Mouse (Mus musculus) bone marrow, adult 2 months (tissue): ENCODE measurements around the gene Ubl3. TPM values are rescaled to one million over a fixed set of nuclear protein-coding genes. Genes with fewer than 3 reads are reported as not detected.

Experiments
- H3K27ac ChIP-seq: fragments of 200-500 bp; 2 replicates; pipeline ENCODE4 v1.5.1; 2012; ENCODE audit warnings: low read depth, mild to moderate bottlenecking, control low read depth, inconsistent platforms, low read length; ENCODE audit not compliant: control insufficient read depth, poor library complexity, insufficient read depth
- H3K4me1 ChIP-seq: fragments of 200-500 bp; 2 replicates; pipeline ENCODE4 v1.6.1; 2011; ENCODE audit warnings: low read length; ENCODE audit not compliant: control insufficient read depth, insufficient read depth
- H3K4me3 ChIP-seq: fragments of 200-500 bp; replicated peaks from 2 replicates; pipeline ENCODE3; 2011; ENCODE audit warnings: mild to moderate bottlenecking, low read depth, low read length, control low read depth; ENCODE audit not compliant: control insufficient read depth
- CTCF ChIP-seq: fragments of 200-500 bp; IDR thresholded peaks from 2 replicates; pipeline ENCODE4 v1.5.1; 2011; ENCODE audit warnings: low read length, control low read depth; ENCODE audit not compliant: control insufficient read depth, insufficient read depth
- POLR2A ChIP-seq: fragments of 200-500 bp; IDR thresholded peaks from 2 replicates; pipeline ENCODE4 v1.6.1; 2011; ENCODE audit warnings: low read depth, mild to moderate bottlenecking, control low read depth, low read length, borderline replicate concordance; ENCODE audit not compliant: control insufficient read depth
- WGBS: fragments of 180-500 bp; shearing (Covaris S2); methylation state at CpG from one replicate; pipeline ENCODE4 v1.1.7; 2018; 5-methylcytosine and 5-hydroxymethylcytosine counted together
- polyA plus RNA-seq: library from polyadenylated mRNA; stranded (reverse); fragments of >200 nt; gene quantifications from 2 replicates; pipeline ENCODE4 v1.2.4, GENCODE M21; 2011; ENCODE audit warnings: low replicate concordance; ENCODE audit not compliant: missing spikeins, insufficient read depth, insufficient read length

Ubl3 gene
- polyA plus RNA-seq, 1 experiment: 31.1 TPM

GRCm38 (mm10) chr5:148570571-148571304 is 18.1 kb upstream of the Ubl3 start:
- H3K4me1 ChIP-seq: peaks cover 2% of the 10 kb centered on the region; the same call in 1 of the 2 replicates
- no peak overlapping the region for H3K27ac ChIP-seq
- WGBS: 83% methylated on average over 14 of the region's 14 CpGs
- H3K4me3 ChIP-seq: no peak overlapping the region
- no peak for TF ChIP-seq CTCF

DNA sequence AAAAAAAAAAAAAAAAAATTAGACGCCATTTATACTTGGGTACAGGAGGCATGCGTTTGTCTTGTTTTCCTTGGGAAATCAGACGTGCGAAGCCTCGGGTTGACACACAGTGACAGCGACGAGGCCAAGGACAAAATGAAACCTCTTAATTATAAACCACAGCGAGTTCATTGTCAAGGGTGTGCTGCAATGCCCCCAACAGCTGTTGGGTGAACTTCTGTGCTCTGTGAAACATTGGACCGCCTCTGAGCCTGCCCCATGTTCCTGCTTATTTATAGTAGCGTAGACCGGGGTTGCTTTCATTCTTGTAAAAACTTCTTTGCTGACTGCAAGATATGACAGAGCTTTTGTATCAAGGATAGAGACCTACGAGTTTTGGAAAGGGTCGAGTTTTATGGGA is 16.9 kb upstream of the Ubl3 start:
- whole genome bisulfite sequencing: 66% methylated on average over 13 of the region's 13 CpGs

GRCm38 (mm10) chr5:148565636-148566035 is 13.0 kb upstream of the Ubl3 start:
- TF ChIP-seq POLR2A: no peak
- TF ChIP-seq CTCF: no peak
- no peak overlapping the region for H3K4me3 ChIP-seq
- H3K27ac ChIP-seq: no peak overlapping the region
- WGBS: 73% methylated on average over 6 of the region's 6 CpGs
- H3K4me1 ChIP-seq: no peaks in the 10 kb centered on the region; the same call in 1 of the 2 replicates

More for the DNA sequence above, 16.9 kb upstream of the Ubl3 start:
- Histone ChIP-seq H3K4me3 (no peak overlapping the region), H3K4me1 (peaks cover 2% of the 10 kb centered on the region; the same call in 1 of the 2 replicates), H3K27ac (no peak overlapping the region)
- no peak for TF ChIP-seq CTCF

- H3K4me1 ChIP-seq: no peaks in the 10 kb centered on the region; the same call in 1 of the 2 replicates
- WGBS: 45% methylated on average over 3 of the region's 3 CpGs
- H3K4me3 ChIP-seq: no peak overlapping the region
- H3K27ac ChIP-seq: no peak overlapping the region
- TF ChIP-seq CTCF (no peak), POLR2A (no peak)
These were observed 11.5 kb upstream of the Ubl3 start for GRCm38 (mm10) chr5:148564073-148564472.

GRCm38 (mm10) chr5:148563281-148563680 is 10.7 kb upstream of the Ubl3 start:
- no peak overlapping the region for H3K4me3 ChIP-seq
- no peak for TF ChIP-seq POLR2A
- no peak for TF ChIP-seq CTCF
- no peaks in the 10 kb centered on the region; the same call in 1 of the 2 replicates for H3K4me1 ChIP-seq
- no peak overlapping the region for H3K27ac ChIP-seq
- 68% methylated on average over 4 of the region's 4 CpGs for WGBS

GRCm38 (mm10) chr5:148562235-148562634 is 9.6 kb upstream of the Ubl3 start:
- TF ChIP-seq POLR2A: no peak
- no peak for TF ChIP-seq CTCF
- no peak overlapping the region for H3K27ac ChIP-seq
- 79% methylated on average over 8 of the region's 8 CpGs for WGBS
- no peak overlapping the region for H3K4me3 ChIP-seq
- no peaks in the 10 kb centered on the region; the same call in 1 of the 2 replicates for H3K4me1 ChIP-seq

GRCm38 (mm10) chr5:148559261-148559958 is 6.8 kb upstream of the Ubl3 start:
- 41% methylated on average over 15 of the region's 15 CpGs for WGBS
- Histone ChIP-seq H3K4me3 (no peak overlapping the region), H3K27ac (no peak overlapping the region), H3K4me1 (no peaks in the 10 kb centered on the region; the same call in 1 of the 2 replicates)
- TF ChIP-seq POLR2A (no peak), CTCF (no peak)

DNA sequence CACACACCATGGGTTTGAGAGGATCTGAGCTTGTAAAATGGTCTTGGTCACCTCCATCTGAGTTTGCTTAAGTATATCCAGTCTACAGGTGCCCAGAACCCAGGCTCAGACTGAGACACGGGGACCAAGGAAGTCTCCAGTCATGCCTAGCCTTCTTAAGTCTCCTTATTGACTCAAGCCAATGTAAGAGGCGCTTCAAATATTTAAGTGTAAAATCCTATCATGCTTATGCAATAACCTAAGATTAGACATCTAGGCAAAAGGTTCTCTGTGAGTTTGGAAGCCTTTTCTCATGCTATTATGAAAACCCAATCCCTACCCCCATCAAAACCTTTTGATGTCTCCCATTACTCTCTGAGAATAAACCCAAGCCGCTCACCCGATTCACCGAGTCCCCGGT is 5.9 kb upstream of the Ubl3 start:
- H3K27ac ChIP-seq: no peak overlapping the region

More for the DNA sequence above, 5.9 kb upstream of the Ubl3 start:
- Histone ChIP-seq H3K4me3 (no peak overlapping the region), H3K4me1 (no peaks in the 10 kb centered on the region; the same call in 1 of the 2 replicates)
- TF ChIP-seq POLR2A: no peak
- no peak for TF ChIP-seq CTCF
- 87% methylated on average over 6 of the region's 6 CpGs for WGBS
